Mouse (Mus musculus) frontal cortex, postnatal 14 days (tissue): ENCODE data around the gene Bcl6.

Experiments used
- DNase-seq, 2 experiments: peaks; one replicate each; pipeline ENCODE4 v3.0.0; 2022; ENCODE audit warnings: low spot score in 2 of 2

Bcl6 gene

DNA sequence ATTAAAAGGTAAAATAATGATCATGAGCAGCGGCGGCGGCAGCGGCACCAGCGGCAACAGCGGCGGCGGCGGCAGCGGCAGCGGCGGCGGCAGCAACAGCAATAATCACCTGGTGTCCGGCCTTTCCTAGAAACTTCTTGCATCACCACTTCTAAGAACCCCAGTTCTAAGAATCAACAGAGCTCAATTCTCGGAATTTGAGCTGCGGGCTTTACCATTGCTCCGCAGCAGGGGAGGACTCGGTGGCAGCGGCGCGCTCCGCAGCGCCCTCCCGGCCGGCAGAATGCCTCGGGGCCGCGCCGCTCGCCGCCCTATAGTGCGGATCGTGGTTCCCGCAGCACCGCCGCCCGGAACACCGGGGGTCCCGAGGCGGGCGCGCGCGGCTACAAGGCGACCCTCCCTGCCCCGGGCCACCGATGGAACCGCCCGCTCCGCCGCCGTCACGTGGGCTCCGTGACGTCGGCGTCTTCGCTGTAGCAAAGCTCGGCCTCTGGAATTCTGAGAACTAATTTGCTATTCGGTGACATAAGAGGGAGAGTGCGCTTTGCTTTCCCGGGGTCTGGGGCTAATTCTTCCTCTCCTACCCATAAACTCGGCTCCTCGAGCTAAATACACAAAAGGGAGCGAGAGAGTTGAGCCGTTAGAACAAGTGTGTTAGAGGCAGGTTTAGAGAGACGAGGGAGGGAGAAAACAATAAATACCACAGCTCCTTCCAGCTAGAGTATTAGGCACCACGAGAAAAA is at the start of gene Bcl6, which contains the start of gene Gm37419:
TSS of gene Bcl6 (minus strand) at position 387 of the 743 bp plus-strand sequence.
TSS of gene Gm37419 (plus strand) at position 17 of the 743 bp plus-strand sequence.
- peak; percentile 73 to 81 for DNase-seq

- DNase-seq = no peak
These were observed 47.7 kb upstream of the Bcl6 start for GRCm38 (mm10) chr16:24036398-24036797.

GRCm38 (mm10) chr16:24035767-24036166 is 47.1 kb upstream of the Bcl6 start:
- DNase-seq = no peak

- DNase-seq = no peak
These were observed 45.8 kb upstream of the Bcl6 start for GRCm38 (mm10) chr16:24034450-24034849.

DNA sequence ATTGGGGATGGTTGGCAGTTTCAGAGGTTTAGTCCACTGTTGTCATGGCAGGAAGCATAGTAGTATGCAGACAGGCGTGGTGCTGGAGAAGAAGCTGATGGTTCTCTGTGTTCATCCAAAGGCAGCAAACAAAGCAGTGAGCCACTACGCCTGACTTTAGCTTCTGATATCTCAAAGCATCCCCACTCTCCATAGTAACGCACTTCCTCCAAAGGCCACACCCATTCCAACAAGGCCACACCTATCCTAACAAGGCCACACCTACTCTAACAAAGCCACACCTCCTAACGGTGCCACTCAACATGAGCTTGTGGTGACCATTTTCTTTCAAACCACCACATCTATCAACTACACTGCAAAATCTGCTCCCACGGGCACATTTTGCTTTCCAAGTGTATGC is 44.6 kb upstream of the Bcl6 start:
- no peak for DNase-seq

- no peak for DNase-seq
These were observed 41.5 kb upstream of the Bcl6 start for GRCm38 (mm10) chr16:24029965-24030672.

GRCm38 (mm10) chr16:24025442-24025841 is 36.8 kb upstream of the Bcl6 start:
- no peak for DNase-seq

GRCm38 (mm10) chr16:24022605-24023004 is 34.0 kb upstream of the Bcl6 start:
- no peak for DNase-seq

DNA sequence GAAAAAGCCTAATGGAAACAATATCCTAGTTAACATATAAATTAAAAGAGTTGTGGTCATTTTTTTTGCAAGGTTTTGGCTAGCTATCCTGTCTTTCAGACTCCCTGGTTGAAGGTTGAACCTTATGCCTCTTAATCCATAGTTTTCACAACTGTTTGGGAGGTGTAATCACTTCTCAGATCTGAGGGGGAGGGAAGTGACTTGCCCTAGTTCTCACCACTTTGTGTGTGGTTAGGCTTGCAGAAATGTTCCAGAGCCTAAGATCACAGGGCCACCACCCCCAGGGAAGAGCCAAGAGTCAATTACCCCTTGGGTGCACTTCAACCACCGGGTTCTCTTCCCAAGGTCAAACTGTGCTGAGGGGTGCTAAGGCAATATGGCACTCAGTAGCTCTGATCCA is 33.1 kb upstream of the Bcl6 start:
- DNase-seq = no peak

DNA sequence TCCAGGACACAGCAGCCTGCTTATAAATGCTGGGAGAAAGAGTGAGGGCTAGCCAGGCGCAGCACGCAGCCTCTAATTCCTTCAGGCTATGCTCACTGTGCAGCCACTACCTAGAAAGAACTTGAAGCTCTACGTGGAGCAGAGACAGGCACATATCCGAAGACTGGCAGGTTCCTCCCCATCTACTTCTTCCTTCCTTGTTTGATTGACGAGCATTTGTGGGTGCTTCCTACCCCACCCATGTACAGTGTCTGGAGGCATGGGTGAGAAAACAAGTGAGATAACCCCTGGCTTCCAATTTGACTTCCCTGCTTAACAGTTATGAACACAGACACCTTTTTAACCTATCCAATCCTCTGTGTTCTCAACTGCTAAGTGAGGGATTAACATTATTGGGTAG is 28.1 kb upstream of the Bcl6 start:
- DNase-seq = no peak

- no peak for DNase-seq
These were observed 27.6 kb upstream of the Bcl6 start for GRCm38 (mm10) chr16:24016273-24016672.

DNA sequence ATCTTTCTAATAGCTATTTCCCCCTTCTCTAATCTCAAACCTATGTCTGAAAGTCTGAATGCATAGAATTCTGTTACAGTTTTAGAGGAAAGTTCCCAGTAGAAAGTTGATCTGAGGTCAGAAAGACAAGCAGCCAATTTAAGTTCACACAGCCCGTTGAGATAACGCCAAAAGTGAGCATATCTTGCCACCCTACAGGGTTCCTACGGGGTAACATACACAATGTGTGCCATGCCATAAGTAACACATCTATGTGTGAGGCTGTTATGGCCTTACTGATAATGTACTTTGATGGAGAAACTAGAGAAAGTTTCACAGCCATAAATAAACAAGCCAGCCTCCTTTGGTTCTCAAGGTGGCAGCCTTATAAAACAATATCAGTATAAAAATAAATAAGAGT is 25.7 kb upstream of the Bcl6 start:
- DNase-seq = no peak

DNA sequence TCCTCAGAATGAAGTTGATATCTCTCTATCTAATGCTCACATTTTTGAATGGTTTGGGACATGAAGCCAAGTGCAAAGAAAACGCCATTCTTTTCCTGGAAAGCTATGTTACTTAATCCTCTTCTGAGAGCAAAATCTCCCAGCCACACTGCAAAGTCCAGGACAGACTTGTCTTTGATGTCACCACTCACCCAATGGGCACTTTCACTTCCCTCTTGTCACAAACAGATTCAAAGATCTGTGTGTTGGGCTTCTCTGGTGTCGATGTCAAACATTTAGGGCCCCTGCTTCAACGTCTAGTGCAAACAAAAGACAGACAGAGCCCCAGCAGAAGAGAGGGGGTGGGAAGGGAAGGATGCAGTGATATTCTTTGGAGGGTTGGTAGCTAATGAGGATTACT is 23.4 kb upstream of the Bcl6 start:
- DNase-seq = no peak

- DNase-seq = no peak
These were observed 22.7 kb upstream of the Bcl6 start for GRCm38 (mm10) chr16:24011306-24011705.

DNA sequence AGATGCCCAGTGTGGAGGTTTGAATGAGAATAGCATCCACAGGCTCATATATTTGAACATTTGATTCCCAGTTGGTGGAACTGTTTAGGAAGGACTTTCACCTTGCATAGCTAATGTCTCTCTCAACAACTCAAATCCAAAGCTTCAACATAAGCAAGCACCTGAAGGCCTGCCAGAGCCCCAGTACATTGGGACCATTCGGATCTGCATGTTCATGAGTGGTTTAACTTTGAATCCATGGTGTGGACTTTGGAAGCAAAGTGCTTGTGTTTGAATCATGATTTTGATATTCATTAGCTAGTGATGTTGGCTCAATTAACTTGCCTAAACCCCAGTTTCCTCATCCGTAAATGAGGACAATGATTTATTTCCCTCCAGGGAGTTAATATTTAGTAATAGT is 21.2 kb upstream of the Bcl6 start:
- DNase-seq = no peak

- no peak for DNase-seq
These were observed 17.3 kb upstream of the Bcl6 start for GRCm38 (mm10) chr16:24005928-24006327.

DNA sequence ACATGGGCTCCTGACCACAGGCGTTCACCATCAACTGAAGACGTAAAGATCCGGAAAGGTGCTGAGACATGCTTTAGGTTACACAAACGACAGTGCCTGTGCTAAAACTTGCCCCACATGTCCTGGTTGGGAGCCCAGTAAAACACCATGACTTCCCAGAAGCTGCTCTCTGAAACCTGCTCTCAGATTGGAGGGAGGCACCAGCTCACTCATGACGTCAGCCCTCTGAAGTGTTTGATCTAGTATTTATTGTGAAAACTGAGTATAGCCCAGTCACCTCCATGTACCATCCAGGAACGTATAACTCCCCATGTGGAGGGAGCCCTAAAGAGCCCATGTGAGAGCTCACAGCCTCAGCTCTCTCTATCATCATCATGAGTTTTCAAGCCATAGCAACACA is 9.3 kb upstream of the Bcl6 start:
- no peak for DNase-seq

DNA sequence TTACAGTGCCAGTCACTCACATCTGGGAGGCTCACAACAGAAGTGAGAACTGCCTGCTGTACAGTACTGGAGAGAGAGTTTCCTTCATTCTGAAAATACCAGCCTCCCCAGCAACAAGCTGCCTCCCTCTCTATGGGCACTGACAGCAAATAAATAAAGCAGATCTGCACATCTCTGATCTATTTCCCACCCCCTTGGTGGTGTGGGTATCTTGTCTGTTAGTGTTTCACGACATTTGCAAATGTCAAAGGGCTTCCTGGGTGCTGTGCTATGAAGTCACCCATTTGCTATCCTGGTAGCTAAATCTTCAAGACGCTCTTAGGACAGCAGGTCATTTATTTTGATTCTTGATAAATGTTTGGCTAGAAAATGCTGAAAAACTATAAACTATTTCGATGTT is 8.6 kb upstream of the Bcl6 start:
- DNase-seq = no peak

DNA sequence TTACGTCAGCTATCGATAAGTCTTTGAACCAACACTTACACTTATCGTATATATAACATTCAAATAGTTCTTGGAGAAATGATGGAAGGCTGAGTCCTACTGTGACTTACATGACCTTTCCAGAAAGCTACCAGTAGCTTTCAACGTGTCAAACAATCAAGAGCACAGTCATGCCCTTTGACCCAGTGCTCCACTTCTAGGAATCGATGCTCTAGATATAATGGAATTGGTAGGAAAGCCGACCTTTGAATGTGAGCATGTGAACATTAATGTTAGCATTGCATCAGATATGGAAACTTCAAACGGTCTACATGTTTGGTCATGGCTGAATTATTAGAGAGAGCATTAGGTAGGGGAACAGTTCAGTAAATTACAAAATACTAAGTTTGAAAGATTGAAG is 7.7 kb upstream of the Bcl6 start:
- no peak for DNase-seq

- no peak for DNase-seq
These were observed 5.0 kb upstream of the Bcl6 start for GRCm38 (mm10) chr16:23993351-23994321.

- DNase-seq = no peak
These were observed 3.4 kb upstream of the Bcl6 start for GRCm38 (mm10) chr16:23991846-23992580.
